Mouse (Mus musculus) mouse trophoblast stem cell (cell line): Measurements from ENCODE around the gene Mrpl37.

ENCODE experiments used
- in situ Hi-C, 2 experiments: fragments of 300-500 bp; cut with MseI, MboI; formaldehyde crosslinking; loops; 2 replicates in 1 of 2; 3 replicates in 1 of 2; pipeline ENCODE4 v1.15.1; 2025

The Mrpl37 gene

DNA sequence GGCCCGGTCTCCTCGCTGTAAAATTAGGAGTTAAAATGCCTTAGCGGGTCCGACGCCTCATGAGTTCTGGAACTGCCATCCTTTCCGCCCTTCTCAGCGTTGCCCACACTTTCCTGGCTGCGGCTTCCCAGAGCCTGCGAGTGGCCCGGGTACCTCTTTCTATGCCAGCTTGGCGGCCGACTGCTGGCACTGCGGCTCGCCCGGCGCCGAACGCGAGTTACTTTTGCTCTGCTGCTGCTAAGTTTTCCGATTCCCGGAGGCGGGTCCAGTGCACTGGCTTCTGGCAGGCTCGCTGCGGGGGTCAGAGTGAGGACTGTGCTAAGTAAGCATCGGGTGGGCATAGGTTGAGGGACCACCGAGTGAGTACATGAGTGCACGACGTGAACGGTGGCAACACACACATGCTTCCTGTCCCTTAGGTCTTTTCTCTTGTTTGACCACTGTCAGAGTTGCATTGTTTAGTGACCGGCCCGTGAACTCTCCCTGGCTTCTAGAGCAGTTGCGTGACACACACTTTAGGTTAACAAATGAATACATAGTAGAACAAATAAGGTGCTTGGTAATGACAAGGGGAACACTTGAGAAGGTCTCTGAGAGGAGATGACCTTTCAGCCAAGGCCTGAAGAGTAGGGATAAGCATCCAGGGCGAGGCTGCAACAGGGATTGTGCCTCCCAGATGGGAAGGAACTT is 628 bp upstream of the Mrpl37 start:
- in situ Hi-C loops: no loop called here

DNA sequence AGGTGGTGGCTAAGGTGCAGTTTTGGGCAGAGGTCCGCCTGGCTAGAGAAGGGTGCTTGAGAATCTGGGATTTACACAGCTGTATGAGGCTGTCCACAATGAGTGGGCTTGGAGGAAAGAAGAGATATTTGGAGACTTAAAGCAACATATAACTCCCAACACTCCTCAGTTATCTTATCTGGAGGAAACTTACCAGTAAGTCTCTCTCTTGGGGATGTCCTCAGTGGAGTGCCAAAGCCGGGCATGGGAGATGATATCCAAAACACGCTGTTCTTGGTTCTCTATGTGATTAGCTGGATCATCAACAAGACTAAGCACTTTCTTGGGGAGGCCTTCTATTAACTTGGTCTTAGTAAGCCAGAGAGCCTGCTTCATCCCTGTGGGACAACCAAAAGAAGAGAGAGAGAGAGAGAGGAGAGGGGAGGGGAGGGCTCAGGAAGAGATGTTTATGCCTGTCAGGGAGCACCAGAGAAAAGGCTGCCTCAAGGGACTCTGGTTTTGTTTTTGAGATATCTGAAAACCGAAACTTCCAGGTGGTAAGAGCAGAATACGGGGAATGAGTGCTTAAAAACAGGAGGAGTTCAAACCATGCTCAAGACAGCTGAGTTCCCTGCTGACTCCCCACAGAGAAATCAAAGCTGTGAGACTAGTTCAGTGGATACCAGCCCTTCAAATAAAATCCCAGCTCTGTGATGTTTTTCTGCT is 2.1 kb downstream of the Mrpl37 start:
- in situ Hi-C loops: no loop called here

DNA sequence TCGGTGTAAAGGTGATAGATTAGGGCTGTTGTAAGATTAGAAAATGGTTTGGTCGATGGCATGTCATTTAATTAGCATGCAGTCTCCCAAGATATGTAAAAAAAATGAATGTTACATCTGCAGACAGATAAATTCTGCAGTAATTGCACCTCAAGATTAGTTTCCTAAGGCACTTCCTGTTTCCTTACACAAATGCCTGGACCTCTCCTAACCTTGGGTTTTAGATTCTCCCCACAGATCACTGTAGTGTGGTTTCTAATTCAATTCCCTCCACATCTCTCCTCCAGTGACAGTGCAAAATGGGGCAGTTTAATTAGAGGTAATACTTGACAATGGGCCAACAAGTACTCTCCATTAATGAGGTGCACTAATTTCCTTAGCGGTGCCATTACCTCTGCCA is 3.5 kb downstream of the Mrpl37 start:
- in situ Hi-C loops: no loop called here

DNA sequence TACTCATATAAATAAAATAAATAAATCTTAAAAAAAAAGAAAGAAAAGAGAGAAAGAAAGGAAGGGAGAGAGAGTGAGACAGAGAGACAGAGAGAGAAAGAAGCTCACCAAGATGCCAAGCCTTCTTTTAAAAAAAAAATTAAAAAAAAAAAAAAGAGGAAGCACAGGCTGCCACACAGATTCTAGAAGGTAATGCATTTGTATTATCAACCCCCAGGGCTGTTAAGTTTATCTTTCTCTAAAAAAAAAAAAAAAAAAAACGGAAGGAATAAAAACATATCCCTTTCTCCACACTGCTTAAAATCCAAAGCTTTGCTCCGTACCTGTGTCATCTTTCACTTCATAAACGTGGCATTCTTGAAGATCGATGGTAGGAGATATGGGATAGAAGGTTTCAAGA is 5.1 kb downstream of the Mrpl37 start:
- in situ Hi-C loops: no loop called here

DNA sequence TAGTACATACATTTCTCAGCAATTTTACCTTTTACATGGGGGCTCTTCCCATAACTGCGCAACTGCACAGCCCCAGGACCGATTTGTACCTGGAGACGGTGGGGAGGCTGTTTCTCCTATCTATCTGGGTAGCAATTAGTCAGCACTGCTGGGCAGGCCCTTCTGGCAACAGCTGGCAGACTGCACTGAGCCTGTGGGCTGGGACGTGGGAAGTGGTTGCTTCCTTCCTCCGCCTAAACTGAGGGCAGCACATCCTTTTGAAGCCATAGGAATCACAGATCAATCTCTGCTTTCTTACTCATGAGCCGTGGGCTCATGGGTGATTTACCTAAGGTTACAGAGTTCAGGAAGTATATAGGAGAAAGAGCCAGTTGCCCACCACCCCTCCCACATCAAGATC is 7.9 kb downstream of the Mrpl37 start:
- in situ Hi-C loops: no loop called here

DNA sequence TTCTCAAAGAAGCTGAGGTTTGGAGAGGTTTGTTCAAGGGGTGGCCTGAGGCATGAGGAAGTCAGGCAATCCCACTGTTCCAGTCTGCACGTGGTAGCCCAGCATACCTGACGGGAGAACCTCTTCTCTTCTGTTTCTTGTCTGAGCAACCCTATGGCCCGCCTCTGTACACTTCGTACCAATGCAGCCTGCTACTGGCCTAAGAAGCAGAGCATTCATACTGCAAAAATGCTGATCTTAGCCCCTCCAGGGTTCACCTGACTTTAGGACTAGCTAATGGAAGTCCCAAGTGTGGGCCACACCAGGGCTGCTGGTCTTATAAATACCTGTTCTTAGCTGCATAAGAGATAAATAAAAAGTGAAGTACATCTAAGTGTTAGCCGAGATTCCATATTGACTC is 8.3 kb downstream of the Mrpl37 start:
- in situ Hi-C loops: no loop called here

DNA sequence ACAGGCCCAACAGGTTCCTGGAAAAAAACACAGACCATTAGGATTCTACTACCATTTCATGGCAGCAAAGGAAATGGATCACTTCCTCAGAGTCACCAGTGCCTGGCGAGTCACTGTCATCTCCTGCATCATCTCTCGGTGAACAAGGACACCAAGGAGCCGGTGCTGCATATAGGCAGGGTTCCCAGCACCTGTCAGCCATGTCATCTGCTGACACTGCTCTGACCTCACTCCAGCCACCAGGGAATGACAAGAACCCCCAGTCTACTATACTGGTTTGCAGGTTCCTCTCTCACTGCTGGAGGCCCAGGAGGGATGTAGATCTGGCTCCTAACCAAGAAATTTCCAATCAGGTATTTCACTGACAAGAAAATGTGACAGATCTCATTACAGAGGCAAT is 10.6 kb downstream of the Mrpl37 start:
- in situ Hi-C loops: no loop called here

DNA sequence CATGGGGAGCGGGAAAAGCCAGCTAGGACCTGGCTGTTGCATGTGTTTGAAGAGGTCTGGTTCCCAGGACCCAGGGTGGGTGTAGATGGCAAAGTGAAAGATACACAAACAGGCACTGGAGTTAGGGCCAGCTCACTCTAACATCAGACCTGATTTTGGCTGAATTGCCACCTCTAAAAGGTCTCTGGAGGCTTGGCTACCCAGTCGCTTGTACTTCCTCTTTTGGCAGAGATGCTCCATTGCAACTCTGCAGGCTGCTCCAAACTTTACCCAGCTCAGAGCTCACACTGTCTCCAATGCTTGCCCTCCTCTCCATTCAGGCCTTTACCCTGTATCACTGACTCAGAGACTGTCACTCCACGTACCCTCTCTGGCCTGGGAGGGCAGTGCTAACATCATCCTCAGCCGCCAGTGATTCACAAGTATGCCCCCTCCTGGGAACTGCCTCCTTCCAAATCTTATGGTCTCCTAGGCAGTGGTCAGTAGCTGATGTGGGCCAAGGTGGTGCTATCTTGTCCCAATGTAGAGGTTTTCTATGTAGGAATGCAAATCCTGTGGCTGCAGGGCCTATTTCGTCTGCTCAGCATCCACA is 13.6 kb downstream of the Mrpl37 start:
- in situ Hi-C loops: no loop called here

DNA sequence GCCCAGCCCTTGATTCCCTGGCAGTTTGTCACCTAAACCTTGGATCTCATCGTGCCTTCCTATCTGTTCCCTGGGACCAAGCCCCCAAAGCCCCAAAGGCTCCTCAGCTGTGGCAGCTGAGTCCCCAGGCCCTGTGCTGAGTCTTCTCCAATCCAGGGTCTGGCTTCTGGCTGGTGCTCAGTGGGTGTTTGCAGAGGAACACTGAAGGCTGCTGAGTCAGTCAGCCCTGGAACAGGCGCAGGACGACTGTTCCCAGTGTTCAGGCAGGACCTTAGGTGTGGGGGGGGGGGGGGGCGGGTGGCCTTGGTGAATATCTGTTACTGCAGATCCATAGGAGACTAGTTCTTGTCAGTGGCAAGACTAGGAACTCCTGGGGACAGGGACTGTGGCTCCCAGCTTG is 14.8 kb downstream of the Mrpl37 start:
- in situ Hi-C loops: no loop called here

DNA sequence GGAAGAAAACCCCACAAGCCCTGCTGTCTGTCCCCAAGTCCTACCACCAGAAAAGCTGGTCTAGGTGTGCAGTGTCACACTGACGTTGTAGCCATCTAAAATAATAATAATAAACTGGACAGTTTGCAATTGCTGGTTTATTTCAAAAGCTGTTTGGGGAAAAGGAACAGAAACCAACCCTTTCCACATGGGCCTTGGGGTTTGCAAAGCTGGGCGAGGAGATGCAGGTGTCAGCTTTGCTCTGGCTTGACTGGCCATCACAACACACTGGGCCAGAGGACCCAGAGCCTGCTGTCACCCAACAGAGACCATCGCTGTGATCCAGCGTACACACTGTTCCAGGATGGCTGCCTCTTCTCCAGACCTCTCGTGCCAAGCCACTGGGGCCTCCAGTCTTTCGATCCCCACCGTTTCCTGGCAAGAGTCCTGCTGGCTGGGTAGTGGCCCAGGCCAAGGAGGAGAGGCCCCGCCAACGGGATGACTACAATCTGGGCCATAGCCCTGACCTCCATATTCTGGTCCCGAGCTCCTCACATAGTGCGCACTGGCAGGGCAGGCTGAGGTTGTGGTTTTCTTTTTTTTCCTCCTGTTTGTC is 18.0 kb downstream of the Mrpl37 start:
- in situ Hi-C loops: no loop called here

DNA sequence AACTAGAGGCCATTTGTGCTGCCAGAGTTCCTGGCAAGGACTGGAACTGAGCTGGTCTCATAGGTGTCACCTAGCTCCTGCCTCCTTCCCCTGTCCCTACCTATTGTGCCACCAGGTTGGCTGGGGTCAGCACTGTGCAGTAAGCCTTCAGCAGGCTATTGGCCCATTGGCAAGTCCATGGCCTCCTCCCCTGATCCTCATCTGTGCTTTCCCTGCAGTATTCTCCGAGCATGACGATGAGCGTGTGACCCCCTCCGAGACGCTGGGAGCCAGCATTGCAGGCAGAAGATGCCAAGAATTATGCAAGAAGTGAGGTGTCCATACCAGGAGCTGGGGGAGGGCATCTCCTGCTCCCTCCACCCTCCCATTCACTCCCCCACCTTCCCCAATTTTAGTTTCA is 18.9 kb downstream of the Mrpl37 start:
- in situ Hi-C loops: no loop called here

DNA sequence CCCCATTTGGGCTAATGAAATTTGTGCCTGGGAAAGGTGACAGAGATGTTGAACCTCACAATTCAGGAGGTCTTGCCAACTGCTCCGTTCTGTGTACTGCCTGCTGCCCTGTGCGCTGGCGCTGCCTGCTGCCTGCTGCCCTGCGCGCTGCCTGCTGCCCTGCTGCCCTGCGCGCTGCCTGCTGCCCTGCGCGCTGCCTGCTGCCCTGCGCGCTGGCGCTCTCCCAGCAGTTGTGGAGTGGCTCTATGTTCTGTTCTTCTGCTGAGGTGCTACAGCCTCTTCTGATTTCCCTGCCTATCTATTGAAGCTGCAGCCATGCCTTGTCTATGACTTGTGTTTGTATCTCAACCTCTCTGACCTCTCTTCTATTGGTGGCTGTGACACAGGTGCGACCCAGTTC is 21.5 kb downstream of the Mrpl37 start:
- in situ Hi-C loops: no loop called here

DNA sequence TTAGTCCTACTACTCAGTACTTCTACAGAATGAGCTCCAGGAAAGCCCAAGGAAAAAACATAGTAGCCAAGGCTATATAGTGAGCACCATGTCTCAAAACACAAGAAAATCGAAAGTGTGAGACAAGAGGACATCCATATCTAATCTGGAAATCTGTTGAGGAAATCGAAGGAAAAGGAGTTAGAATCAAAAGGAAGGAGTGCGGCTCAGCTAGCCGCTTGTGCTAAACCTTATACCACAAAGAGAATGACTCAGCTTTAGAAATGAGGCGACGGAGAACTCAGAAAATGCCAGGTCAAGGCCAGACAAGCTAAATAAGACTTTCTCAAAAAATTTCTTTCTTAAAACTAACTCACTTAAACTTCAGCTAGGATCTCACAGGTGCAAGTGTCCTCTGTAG is 24.4 kb downstream of the Mrpl37 start:
- in situ Hi-C loops: no loop called here

DNA sequence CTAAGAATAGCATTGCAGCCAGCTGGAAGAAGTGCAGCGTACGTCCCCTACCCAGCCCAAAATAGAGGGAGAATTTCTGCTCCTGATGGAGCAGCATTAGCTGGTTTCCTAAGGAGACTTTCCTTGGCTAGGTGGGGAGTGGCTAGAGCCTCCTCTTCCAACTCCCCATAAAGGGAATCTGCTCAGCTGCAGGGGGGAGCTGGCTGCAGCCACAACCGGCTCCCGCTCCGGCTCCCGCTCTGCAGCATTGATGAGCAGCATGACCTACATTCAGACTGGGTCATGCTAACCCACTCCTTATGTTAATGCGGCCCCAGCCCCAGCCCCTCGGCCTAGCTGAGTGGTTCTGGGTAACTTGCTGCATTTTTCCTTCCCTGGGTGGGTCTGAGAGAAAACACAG is 27.4 kb downstream of the Mrpl37 start:
- in situ Hi-C loops: no loop called here

DNA sequence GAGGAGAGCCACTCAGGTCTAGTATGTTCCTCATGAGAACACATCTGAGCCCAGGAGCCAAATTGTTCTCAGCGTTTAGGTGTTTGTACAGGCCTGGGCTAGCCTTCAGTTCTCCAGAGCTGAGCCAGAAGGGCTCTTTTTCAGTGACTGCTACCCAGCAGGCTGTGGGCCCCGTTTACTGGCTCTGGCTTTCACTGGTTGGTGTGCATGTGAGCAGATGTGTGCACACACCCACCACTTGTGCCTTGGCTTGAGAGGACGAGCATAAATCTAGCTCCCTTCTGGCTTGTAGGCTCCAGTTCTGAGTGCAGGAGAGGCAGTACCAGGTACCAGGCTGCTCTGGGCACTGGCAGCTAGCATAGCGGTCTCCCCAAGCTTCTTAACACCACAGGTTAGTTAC is 28.4 kb downstream of the Mrpl37 start:
- in situ Hi-C loops: no loop called here

DNA sequence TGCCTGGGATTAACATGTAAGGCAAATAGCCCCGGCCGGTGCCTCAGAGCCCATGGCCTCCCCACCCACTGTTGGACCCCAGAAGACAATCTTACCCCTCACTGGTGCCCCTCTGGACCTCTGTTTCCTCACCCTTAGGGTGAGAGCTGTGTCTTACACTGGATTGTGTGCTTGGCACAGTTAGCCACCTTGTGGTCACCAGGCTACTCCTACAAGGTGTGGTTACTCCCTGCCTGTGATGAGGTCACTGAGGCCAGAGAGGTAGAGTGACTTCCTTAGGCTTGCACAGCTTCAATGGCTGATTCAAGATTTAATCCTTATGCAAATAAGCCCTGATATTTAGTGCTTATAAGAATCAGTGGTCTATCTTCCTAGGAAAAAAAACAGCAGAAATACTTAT is 29.7 kb downstream of the Mrpl37 start:
- in situ Hi-C loops: no loop called here

DNA sequence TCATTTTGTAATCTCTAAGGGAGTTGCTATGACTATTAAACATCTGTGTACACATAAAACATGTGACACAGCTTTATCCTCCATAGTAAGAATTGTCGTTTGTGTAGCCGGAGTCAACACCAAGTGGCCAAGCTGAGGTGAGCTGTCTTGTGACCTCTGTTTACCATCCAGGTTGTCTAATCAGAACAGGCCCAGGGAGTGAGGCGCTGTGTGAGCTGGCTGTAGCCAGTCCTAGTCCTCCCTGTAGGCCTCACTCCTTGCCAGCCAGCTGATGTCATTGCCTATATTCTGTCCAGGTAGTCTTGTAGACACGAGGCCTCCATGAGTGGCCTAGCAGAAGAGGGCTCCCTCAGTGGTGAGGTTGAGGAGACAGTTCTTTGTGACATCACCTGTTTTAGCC is 31.0 kb downstream of the Mrpl37 start:
- in situ Hi-C loops: no loop called here

DNA sequence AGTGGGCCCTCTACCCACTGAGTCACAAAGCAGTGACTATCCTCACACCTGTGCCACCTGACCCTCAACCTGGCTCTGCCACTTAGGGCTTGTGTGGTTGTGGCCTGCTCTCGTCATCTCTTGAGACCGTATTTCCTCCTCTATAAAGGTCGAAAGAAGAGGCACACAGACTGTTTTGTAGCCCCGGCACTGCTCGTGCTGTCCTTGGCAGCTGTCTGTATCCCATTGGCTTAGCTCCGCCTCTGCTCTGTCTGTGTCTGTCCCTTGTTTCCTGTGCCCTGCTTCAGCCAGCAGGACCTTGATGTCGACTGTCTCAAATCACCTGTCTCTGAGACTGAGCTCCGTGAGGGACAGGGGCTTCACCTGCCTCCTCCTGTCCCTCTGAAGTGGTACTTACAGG is 40.2 kb downstream of the Mrpl37 start:
- in situ Hi-C loops: no loop called here

DNA sequence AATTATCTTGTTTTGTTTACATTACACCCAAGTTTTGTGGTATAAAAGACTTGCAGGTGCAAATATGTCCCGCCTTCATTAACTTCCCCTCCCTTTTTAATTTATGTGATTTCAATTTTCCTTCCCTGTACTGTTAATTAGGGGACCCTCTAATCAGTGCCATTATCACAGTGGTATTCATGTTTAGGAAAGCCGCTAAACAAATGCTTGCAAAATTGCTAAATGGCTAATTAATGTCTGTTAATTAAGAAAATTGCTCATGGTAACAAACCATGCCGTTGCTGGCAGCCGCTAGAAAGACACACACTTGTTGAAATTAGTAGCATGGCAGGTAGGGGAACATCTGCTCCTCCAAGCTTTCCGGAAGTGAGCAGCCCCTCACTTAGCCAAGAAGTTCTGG is 41.3 kb downstream of the Mrpl37 start:
- in situ Hi-C loops: no loop called here

DNA sequence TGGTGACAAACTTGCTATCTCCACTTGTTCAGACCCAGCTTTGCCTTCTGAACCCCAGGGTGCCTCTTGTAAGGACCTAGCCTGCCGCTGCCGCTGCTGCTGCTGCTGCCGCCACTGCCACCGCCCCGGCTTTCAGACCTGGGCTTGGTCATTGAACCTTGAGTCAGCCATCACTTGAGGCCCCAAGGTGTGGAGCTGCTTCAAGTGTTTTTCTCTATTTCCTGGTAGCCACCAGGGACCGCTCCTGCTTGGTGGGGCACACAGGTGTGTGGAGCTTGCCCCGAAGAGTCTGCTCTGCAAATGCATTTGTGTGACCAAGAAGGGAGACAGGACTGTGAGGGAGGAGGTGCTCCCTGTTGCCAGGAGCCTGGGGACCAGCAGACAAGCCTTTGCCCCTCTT is 41.8 kb downstream of the Mrpl37 start:
- in situ Hi-C loops: no loop called here

DNA sequence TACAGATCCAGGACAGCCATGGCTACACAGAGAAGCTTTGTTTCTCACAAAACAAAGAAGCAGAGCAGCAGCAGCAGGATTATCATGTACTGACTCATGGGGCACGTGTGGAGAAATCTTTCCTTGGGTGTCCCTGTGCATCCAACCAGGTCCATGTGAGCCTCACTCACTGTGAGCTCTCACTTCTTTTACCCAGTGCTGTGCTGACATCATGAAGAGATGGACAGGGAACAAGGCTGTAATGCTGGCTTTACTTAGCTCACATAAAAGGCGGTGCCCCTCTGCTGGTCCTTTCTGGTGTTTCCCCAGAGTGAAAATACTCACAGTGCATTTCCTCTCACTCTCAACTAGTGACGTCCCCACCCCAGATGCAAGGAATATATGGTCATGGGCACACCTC is 45.2 kb downstream of the Mrpl37 start:
- in situ Hi-C loops: no loop called here

DNA sequence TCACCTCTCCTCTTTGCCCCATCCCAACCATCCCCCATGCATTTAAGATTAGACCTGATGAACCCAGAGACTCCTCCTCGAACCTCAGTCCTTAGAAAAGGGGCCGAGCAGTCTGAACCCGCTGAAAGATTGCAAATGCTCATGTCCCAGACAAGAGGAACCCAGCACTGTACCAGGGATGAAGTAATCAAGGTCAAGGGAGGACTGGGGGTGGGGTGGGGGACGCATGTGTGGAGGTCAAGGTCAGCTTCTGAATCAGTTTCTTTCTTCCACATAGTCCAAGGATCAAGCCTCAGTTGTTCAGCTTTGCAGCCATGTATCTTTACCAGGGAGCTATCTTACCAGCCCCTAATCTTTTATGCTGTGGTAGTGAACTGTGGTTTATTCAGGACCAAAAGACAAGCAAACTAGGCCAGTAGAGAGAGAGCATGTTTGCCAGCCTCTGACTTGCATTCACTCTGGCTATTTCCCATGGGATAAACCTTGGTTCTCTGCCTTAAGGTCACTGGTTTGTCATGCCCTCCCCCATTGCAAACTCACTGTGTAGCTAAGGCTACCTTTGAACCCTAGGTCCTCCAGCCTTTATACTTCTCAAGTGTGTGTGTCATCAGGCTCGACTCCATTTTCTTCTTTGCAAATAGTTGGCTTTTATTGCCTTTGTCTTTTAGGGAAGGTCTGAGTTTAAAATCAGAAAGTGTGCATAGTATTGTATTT is 46.2 kb downstream of the Mrpl37 start:
- in situ Hi-C loops: no loop called here
